Mouse (Mus musculus): ENCODE data around the gene Son. TPM values are rescaled to one million over a fixed set of nuclear protein-coding genes. Genes with fewer than 3 reads are reported as not detected.

Gene Son
- total and polyA plus RNA-seq, 3 experiments, result 93.6 to 182 (median 157) TPM

DNA sequence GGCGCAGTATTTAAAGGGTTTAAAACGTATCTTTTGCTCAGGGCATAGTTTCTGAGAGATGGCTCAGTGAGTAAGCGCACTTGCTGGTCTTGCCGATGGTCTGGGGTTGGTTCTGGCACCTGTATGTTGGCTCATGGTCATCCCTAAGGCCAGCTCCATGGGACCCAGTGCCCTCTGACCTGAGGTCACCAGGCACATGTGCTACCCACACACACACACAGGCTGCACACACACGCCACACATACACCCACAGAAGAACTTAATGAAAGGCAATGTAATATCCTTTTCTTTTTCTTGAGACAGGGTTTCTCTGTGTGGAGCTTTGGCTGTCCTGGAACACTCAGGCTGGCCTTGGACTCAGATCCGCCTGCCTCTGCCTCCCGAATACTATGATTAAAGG, 14.4 kb upstream of the Son start:
- Histone ChIP-seq H3K9me3 (replicated peaks; ENCODE audit: insufficient read depth, low read length) (no peaks in the 10 kb centered on the region), H3K27me3 (ENCODE audit: control insufficient read depth in 1 of 2, insufficient read depth in 2 of 2, low read length in 2 of 2) (no peaks in the 10 kb centered on the region), H3K9ac (ENCODE audit: control insufficient read depth, low read depth, low read length, poor library complexity, severe bottlenecking) (no peak overlapping the region), H3K36me3 (ENCODE audit: control insufficient read depth in 1 of 2, insufficient read depth in 2 of 2, low read length in 2 of 2) (peaks cover 0 to 35% of the 10 kb centered on the region in 2 experiments; a peak in 3 of 4 replicates), H3K27ac (ENCODE audit: control insufficient read depth, low read depth, low read length) (no peak overlapping the region), H3K4me3 (ENCODE audit: control insufficient read depth in 1 of 2, insufficient read depth in 1 of 2, low read depth in 2 of 2, low read length in 2 of 2) (no peak overlapping the region), H3K79me2 (ENCODE audit: control insufficient read depth, insufficient read depth, low read length, poor library complexity) (0 out of 2 replicates have a peak, but pooled peaks cover 2% of the 10 kb centered on the region), H3K4me1 (ENCODE audit: control insufficient read depth in 1 of 2, insufficient read depth in 2 of 2, low read length in 2 of 2) (no peaks in the 10 kb centered on the region)
- DNase-seq (ENCODE audit: low read depth, low spot score), result no peak
- TF ChIP-seq MAZ (IDR thresholded peaks at IDR 0.05; ENCODE audit: low read depth, low read length) (no peak), TCF12 (IDR thresholded peaks at IDR 0.05; ENCODE audit: low read depth, low read length) (no peak)

GRCm38 (mm10) chr16:91633641-91634040, 13.7 kb upstream of the Son start:
- DNase-seq (ENCODE audit: low read depth, low spot score), result no peak
- Histone ChIP-seq H3K27ac (ENCODE audit: control insufficient read depth, low read depth, low read length) (no peak overlapping the region), H3K36me3 (ENCODE audit: control insufficient read depth in 1 of 2, insufficient read depth in 2 of 2, low read length in 2 of 2) (peaks cover 0 to 36% of the 10 kb centered on the region in 2 experiments; a peak in 3 of 4 replicates), H3K9me3 (replicated peaks; ENCODE audit: insufficient read depth, low read length) (no peaks in the 10 kb centered on the region), H3K9ac (ENCODE audit: control insufficient read depth, low read depth, low read length, poor library complexity, severe bottlenecking) (no peak overlapping the region), H3K4me3 (ENCODE audit: control insufficient read depth in 1 of 2, insufficient read depth in 1 of 2, low read depth in 2 of 2, low read length in 2 of 2) (no peak overlapping the region), H3K79me2 (ENCODE audit: control insufficient read depth, insufficient read depth, low read length, poor library complexity) (0 out of 2 replicates have a peak, but pooled peaks cover 2% of the 10 kb centered on the region), H3K4me1 (ENCODE audit: control insufficient read depth in 1 of 2, insufficient read depth in 2 of 2, low read length in 2 of 2) (no peaks in the 10 kb centered on the region), H3K27me3 (ENCODE audit: control insufficient read depth in 1 of 2, insufficient read depth in 2 of 2, low read length in 2 of 2) (no peaks in the 10 kb centered on the region)
- TF ChIP-seq ZKSCAN1 (IDR thresholded peaks at IDR 0.05; ENCODE audit: low read depth, low read length) (no peak), GABPA (IDR thresholded peaks at IDR 0.05; ENCODE audit: low read depth, low read length) (no peak), EP300 (IDR thresholded peaks at IDR 0.05; ENCODE audit: low read depth in 1 of 2, low read length in 2 of 2) (no peak), ZMIZ1 (IDR thresholded peaks at IDR 0.05; ENCODE audit: low read depth, low read length) (no peak), MXI1 (IDR thresholded peaks at IDR 0.05; ENCODE audit: low read depth, low read length) (no peak), TBP (IDR thresholded peaks at IDR 0.05; ENCODE audit: low read depth, low read length) (no peak)

DNA sequence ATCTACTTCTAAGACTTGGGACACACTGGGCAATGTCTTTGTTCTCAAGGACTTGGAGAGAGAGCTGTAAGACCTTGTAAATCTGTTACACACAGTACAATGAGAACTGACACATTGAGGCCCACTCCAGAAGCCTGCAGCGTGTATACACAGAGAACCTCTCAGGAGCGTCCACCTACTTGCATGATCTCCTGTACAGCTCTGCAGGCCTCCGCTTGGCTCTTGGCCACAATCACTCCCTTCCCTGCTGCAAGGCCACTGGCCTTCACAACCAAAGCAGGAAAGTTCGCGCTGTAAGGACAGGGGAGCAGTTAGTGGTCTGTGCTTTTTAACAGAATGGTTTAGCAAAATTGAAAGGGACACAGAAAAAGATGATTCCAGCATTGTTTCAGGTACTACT, 8.1 kb upstream of the Son start:
- H3K9ac ChIP-seq (ENCODE audit: control insufficient read depth, low read depth, low read length, poor library complexity, severe bottlenecking), result no peak overlapping the region
- no peaks in the 10 kb centered on the region for H3K27me3 ChIP-seq (ENCODE audit: control insufficient read depth in 1 of 2, insufficient read depth in 2 of 2, low read length in 2 of 2)
- peaks cover 0 to under 1% of the 10 kb centered on the region in 2 experiments; a peak in 1 of 4 replicates for H3K4me1 ChIP-seq (ENCODE audit: control insufficient read depth in 1 of 2, insufficient read depth in 2 of 2, low read length in 2 of 2)
- no peaks in the 10 kb centered on the region for H3K9me3 ChIP-seq (replicated peaks; ENCODE audit: insufficient read depth, low read length)
- H3K27ac ChIP-seq (ENCODE audit: control insufficient read depth, low read depth, low read length), result no peak overlapping the region
- peaks cover 6 to 38% of the 10 kb centered on the region in 2 experiments for H3K36me3 ChIP-seq (ENCODE audit: control insufficient read depth in 1 of 2, insufficient read depth in 2 of 2, low read length in 2 of 2)
- no peak overlapping the region for H3K4me3 ChIP-seq (ENCODE audit: control insufficient read depth in 1 of 2, insufficient read depth in 1 of 2, low read depth in 2 of 2, low read length in 2 of 2)
- peaks cover 22% of the 10 kb centered on the region for H3K79me2 ChIP-seq (ENCODE audit: control insufficient read depth, insufficient read depth, low read length, poor library complexity)
- no peak for DNase-seq (ENCODE audit: low read depth, low spot score)
- TF ChIP-seq MYC (IDR thresholded peaks at IDR 0.05; ENCODE audit: low read depth, low read length) (no peak), E2F4 (IDR thresholded peaks at IDR 0.05; ENCODE audit: borderline replicate concordance, low read depth, low read length) (no peak), MAFK (IDR thresholded peaks at IDR 0.05; ENCODE audit: borderline replicate concordance, low read depth, low read length) (no peak), TBP (IDR thresholded peaks at IDR 0.05; ENCODE audit: low read depth, low read length) (no peak), MXI1 (IDR thresholded peaks at IDR 0.05; ENCODE audit: low read depth, low read length) (no peak), ZMIZ1 (IDR thresholded peaks at IDR 0.05; ENCODE audit: low read depth, low read length) (no peak)

Data from MEL (cell line).